Mouse (Mus musculus): ENCODE data around the gene Tmem177.

Tmem177 gene

GRCm38 (mm10) chr1:119886320-119886719 lies 26.7 kb downstream of the Tmem177 start:
- DNase-seq: no peak

GRCm38 (mm10) chr1:119884272-119884671 lies 28.7 kb downstream of the Tmem177 start:
- DNase-seq: no peak

- no peak for DNase-seq
Observed at GRCm38 (mm10) chr1:119878909-119879308, 34.1 kb downstream of the Tmem177 start.

GRCm38 (mm10) chr1:119877469-119877868 lies 35.5 kb downstream of the Tmem177 start:
- DNase-seq: no peak

- no peak for DNase-seq
Observed at GRCm38 (mm10) chr1:119868395-119869161, 44.4 kb downstream of the Tmem177 start.

- DNase-seq: no peak
Observed at GRCm38 (mm10) chr1:119867300-119867699, 45.7 kb downstream of the Tmem177 start.

- no peak for DNase-seq
Observed at GRCm38 (mm10) chr1:119865311-119865710, 47.7 kb downstream of the Tmem177 start.

GRCm38 (mm10) chr1:119863507-119864296 lies 49.3 kb downstream of the Tmem177 start:
- DNase-seq: no peak

- DNase-seq: no peak
Observed at GRCm38 (mm10) chr1:119859566-119859965, 53.4 kb downstream of the Tmem177 start.
